Mouse (Mus musculus): ENCODE measurements around the gene Ralgps1.

DNA sequence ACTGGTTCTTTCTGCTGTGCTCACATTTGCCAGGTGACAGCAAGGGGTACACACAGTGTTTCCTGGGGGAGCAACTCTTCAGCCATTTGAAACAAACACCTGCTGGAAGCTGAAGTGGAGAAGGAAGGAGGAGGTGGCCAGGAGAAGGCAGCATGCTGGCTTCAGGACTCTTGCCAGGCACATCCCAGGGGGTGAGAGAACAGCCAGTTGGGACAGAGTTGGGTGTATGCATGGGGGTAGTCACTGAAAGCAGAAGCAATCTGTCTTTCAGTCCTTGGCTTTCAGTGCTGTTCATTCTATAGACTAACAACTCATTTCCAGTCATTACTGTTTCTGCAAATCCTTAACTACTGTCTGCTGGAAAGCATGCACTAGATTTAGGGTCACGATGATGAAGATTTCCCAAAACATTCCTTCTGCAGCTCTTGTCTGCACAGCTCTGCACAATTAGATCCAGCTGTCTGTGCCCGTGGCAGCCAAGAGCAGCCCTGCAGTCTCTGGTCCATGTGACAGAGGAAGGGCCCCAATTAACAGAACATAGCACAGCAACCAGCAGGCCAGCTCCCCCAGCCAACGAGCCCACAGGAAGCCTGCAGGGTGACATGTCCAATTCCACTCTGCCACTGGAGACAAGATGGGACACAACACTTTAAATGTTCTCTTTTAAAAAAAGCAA lies 70.8 kb downstream of the Ralgps1 start:
- no peak for TF ChIP-seq POLR2A (IDR thresholded peaks at IDR 0.05; ENCODE audit: borderline replicate concordance, control insufficient read depth, low read depth, low read length)
- no peak for TF ChIP-seq CTCF (IDR thresholded peaks at IDR 0.05; ENCODE audit: control insufficient read depth, insufficient read depth, low read length)
